Mouse (Mus musculus) left cerebral cortex, postnatal 14 days (tissue): Measurements from ENCODE around the gene Atp11a. TPM values are rescaled to one million over a fixed set of nuclear protein-coding genes. Genes with fewer than 3 reads are reported as not detected.

Source experiments
- DNase-seq, 2 experiments: peaks; one replicate each; pipeline ENCODE4 v3.0.0; 2021 to 2022; ENCODE audit warnings: low spot score in 2 of 2, mixed read lengths in 1 of 2
- intact Hi-C: fragments of 180-260 bp; cut with DNase I; formaldehyde crosslinking; loops from one replicate; pipeline ENCODE4 v1.15.1; 2025
- total RNA-seq, 2 experiments: library from RNA; stranded (reverse); gene quantifications; 2 replicates each; pipeline ENCODE4 v1.2.3; 2021

The Atp11a gene
- total RNA-seq, 2 experiments from 2014 or later = 43.9 to 45.9 TPM

- intact Hi-C loops = no loop called here
- DNase-seq = no peak
Measured at GRCm38 (mm10) chr8:12764971-12765370, 8.2 kb downstream of the Atp11a start.

GRCm38 (mm10) chr8:12767176-12767575 lies 10.4 kb downstream of the Atp11a start:
- intact Hi-C loops = no loop called here

GRCm38 (mm10) chr8:12768747-12769146 lies 11.9 kb downstream of the Atp11a start:
- DNase-seq = peak in 1 of 2 experiments; percentile 30
- intact Hi-C loops = no loop called here

More at GRCm38 (mm10) chr8:12767176-12767575, 10.4 kb downstream of the Atp11a start:
- DNase-seq = no peak

GRCm38 (mm10) chr8:12769296-12769695 lies 12.5 kb downstream of the Atp11a start:
- intact Hi-C loops = no loop called here
- no peak for DNase-seq

- DNase-seq = no peak
- intact Hi-C loops = no loop called here
Measured at GRCm38 (mm10) chr8:12772319-12772718, 15.5 kb downstream of the Atp11a start.

- no peak for DNase-seq
- intact Hi-C loops = no loop called here
Measured at GRCm38 (mm10) chr8:12773914-12774313, 17.1 kb downstream of the Atp11a start.

- intact Hi-C loops = no loop called here
- no peak for DNase-seq
Measured at GRCm38 (mm10) chr8:12774872-12775298, 18.1 kb downstream of the Atp11a start.

GRCm38 (mm10) chr8:12775302-12775975 lies 18.6 kb downstream of the Atp11a start:
- intact Hi-C loops = no loop called here
- no peak for DNase-seq

- intact Hi-C loops = no loop called here
- no peak for DNase-seq
Measured at GRCm38 (mm10) chr8:12776166-12776565, 19.4 kb downstream of the Atp11a start.

GRCm38 (mm10) chr8:12777171-12777570 lies 20.4 kb downstream of the Atp11a start:
- intact Hi-C loops = no loop called here
- DNase-seq = no peak

GRCm38 (mm10) chr8:12779541-12779940 lies 22.7 kb downstream of the Atp11a start:
- intact Hi-C loops = no loop called here
- no peak for DNase-seq

GRCm38 (mm10) chr8:12785508-12785907 lies 28.7 kb downstream of the Atp11a start:
- no peak for DNase-seq
- intact Hi-C loops = no loop called here

GRCm38 (mm10) chr8:12786261-12786957 lies 29.6 kb downstream of the Atp11a start:
- no peak for DNase-seq
- intact Hi-C loops = no loop called here

- no peak for DNase-seq
- intact Hi-C loops = no loop called here
Measured at GRCm38 (mm10) chr8:12786958-12787301, 30.1 kb downstream of the Atp11a start.

GRCm38 (mm10) chr8:12787427-12787826 lies 30.6 kb downstream of the Atp11a start:
- intact Hi-C loops = no loop called here
- DNase-seq = no peak

- intact Hi-C loops = no loop called here
- no peak for DNase-seq
Measured at GRCm38 (mm10) chr8:12788695-12789094, 31.9 kb downstream of the Atp11a start.

- intact Hi-C loops = no loop called here
- DNase-seq = no peak
Measured at GRCm38 (mm10) chr8:12795011-12795671, 38.3 kb downstream of the Atp11a start.

GRCm38 (mm10) chr8:12799099-12799498 lies 42.3 kb downstream of the Atp11a start:
- intact Hi-C loops = no loop called here
- DNase-seq = no peak

GRCm38 (mm10) chr8:12799832-12800231 lies 43.0 kb downstream of the Atp11a start:
- no peak for DNase-seq
- intact Hi-C loops = no loop called here

- no peak for DNase-seq
- intact Hi-C loops = no loop called here
Measured at GRCm38 (mm10) chr8:12800246-12800645, 43.4 kb downstream of the Atp11a start.

- intact Hi-C loops = no loop called here
- no peak for DNase-seq
Measured at GRCm38 (mm10) chr8:12801586-12801985, 44.8 kb downstream of the Atp11a start.
